Mouse (Mus musculus) forebrain, postnatal 0 days (tissue): ENCODE data around the gene Cd3eap. TPM values are rescaled to one million over a fixed set of nuclear protein-coding genes. Genes with fewer than 3 reads are reported as not detected.

Experiments
- ATAC-seq: fragments of 200-750 bp; cut with Nextera tagmentation; 2 replicates; pipeline ENCODE4 v1.8.0; 2017; ENCODE audit warnings: mild to moderate bottlenecking, moderate library complexity
- DNase-seq: peaks from one replicate; pipeline ENCODE4 v3.0.0-alpha.2; 2015
- H3K27ac ChIP-seq: fragments of 300-500 bp; sonication (generic); 2 replicates; pipeline ENCODE4 v1.5.1; 2014; ENCODE audit warnings: low read depth, mild to moderate bottlenecking, antibody characterized with exemption, low read length, moderate library complexity, mixed read lengths
- H3K27me3 ChIP-seq: fragments of 300-500 bp; sonication (generic); 2 replicates; pipeline ENCODE4 v1.6.1; 2014; ENCODE audit warnings: mild to moderate bottlenecking, low read length, mixed read lengths; ENCODE audit not compliant: insufficient read depth
- H3K36me3 ChIP-seq: fragments of 300-500 bp; sonication (generic); 2 replicates; pipeline ENCODE4 v1.6.1; 2014; ENCODE audit warnings: mild to moderate bottlenecking, moderate library complexity; ENCODE audit not compliant: insufficient read depth
- H3K4me1 ChIP-seq: fragments of 300-500 bp; sonication (generic); 2 replicates; pipeline ENCODE4 v1.6.1; 2014; ENCODE audit warnings: antibody characterized with exemption; ENCODE audit not compliant: insufficient read depth
- H3K4me2 ChIP-seq: fragments of 300-500 bp; sonication (generic); 2 replicates; pipeline ENCODE4 v1.6.1; 2014; ENCODE audit warnings: low read depth, mild to moderate bottlenecking, moderate library complexity
- H3K4me3 ChIP-seq: fragments of 300-500 bp; sonication (generic); 2 replicates; pipeline ENCODE4 v1.5.1; 2014; ENCODE audit warnings: low read depth, low read length, mixed read lengths
- H3K9ac ChIP-seq: fragments of 300-500 bp; sonication (generic); 2 replicates; pipeline ENCODE4 v1.6.1; 2014; ENCODE audit warnings: mild to moderate bottlenecking
- H3K9me3 ChIP-seq: fragments of 300-500 bp; sonication (generic); 2 replicates; pipeline ENCODE4 v1.6.1; 2016; ENCODE audit warnings: low read length
- CTCF ChIP-seq: sonication (generic); IDR thresholded peaks from 2 replicates; pipeline ENCODE4 v1.5.1; 2016; ENCODE audit warnings: antibody characterized with exemption, control low read depth, low read depth
- WGBS: fragments of 180-500 bp; shearing (Covaris S2); extraction: QIAGEN DNeasy Blood & Tissue Kit; methylation state at CpG from one replicate; pipeline ENCODE4 v1.1.7; 2014; 5-methylcytosine and 5-hydroxymethylcytosine counted together
- microRNA counts: library from miRNA; unstranded; fragments of <30 nt; microRNA quantifications from one replicate; lab custom pipeline; 2015
- microRNA-seq, 2 experiments: library from miRNA; unstranded; fragments of <30 nt; microRNA quantifications; one replicate each; pipeline ENCODE4; 2016
- polyA plus RNA-seq: library from polyadenylated mRNA; unstranded; fragments of >200 nt; fragmentation: Nextera tagmentation; extraction: Ambion mirVana; gene quantifications from 2 replicates; pipeline ENCODE4 v1.2.1, GENCODE M21; 2015
- total RNA-seq: library from RNA; depleted of rRNA; stranded (reverse); fragments of >200 nt; gene quantifications from 2 replicates; pipeline ENCODE4 v1.2.3, GENCODE M21; 2014; rRNA removed

Cd3eap gene
- total and polyA plus RNA-seq, 2 experiments from 2014 or later, result 12.1 to 21.6 TPM

DNA sequence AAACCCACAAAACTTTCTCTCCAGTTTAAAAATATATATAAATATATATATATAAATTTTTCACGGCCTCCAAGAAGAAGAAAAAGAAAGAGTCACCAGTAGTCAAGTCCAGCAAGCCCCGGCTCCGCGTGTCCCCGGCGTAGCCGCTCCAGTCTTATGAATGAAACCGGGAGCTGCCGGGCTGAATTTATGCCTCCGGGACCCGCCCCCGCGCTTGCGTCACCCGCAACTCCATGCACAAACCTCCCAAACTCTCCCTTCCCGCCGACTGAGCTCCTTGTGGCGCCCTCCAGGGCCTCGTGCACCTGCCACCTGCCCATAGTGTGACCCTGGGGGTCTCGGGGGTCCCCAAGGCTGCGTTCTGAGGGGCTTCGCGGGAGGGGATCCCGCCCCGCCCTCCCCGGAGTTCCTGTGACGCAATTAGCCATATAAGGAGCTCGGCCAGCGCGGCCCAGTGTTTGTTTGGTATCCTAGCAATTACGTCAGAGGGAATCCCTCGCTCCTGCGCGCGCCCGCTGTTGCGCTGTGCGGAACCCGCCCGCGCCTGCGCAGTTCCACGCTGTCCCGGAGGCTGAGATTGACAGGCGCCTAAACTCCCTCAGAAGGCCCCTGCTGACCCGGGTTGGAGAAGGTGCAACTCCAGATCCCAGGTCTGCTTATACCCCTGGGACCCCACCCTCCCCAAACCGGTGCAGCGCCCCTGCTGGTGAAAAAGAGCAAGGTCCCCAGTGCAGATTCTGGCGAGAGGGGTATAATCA lies 49.2 kb downstream of the Cd3eap start, which contains the start of gene Fosb:
TSS of gene Fosb (minus strand) at position 168 of the 758 bp plus-strand sequence.
- ATAC-seq, result peak; percentile 87
- Histone ChIP-seq H3K4me3 (peak within 1 kb of the TSS; percentile 60), H3K4me1 (peaks cover 4% of the 10 kb centered on the region), H3K4me2 (peak within 1 kb of the TSS; percentile 94), H3K36me3 (no peaks in the 10 kb centered on the region), H3K27me3 (peaks cover 23% of the 10 kb centered on the region), H3K27ac (no peak within 1 kb of the TSS), H3K9ac (peak within 1 kb of the TSS; percentile 45), H3K9me3 (no peaks in the 10 kb centered on the region)
- peak; percentile 98 for DNase-seq
- TF ChIP-seq CTCF, result peak; percentile 65
- WGBS, result 3% methylated on average over 48 of the region's 49 CpGs

- WGBS, result 2% methylated on average over 48 of the region's 48 CpGs
- no peak overlapping the region for H3K9ac ChIP-seq
- DNase-seq (no peak), ATAC-seq (no peak)
- TF ChIP-seq CTCF, result no peak
- peak overlapping the region; percentile 94 for H3K4me2 ChIP-seq
- no peaks in the 10 kb centered on the region for H3K9me3 ChIP-seq
- H3K36me3 ChIP-seq, result no peaks in the 10 kb centered on the region
- H3K27ac ChIP-seq, result no peak overlapping the region
- peaks cover 10% of the 10 kb centered on the region for H3K4me1 ChIP-seq
- H3K4me3 ChIP-seq, result peak overlapping the region; percentile 60
- peaks cover 24% of the 10 kb centered on the region for H3K27me3 ChIP-seq
Observed at GRCm38 (mm10) chr7:19309278-19309883, 49.9 kb downstream of the Cd3eap start.

DNA sequence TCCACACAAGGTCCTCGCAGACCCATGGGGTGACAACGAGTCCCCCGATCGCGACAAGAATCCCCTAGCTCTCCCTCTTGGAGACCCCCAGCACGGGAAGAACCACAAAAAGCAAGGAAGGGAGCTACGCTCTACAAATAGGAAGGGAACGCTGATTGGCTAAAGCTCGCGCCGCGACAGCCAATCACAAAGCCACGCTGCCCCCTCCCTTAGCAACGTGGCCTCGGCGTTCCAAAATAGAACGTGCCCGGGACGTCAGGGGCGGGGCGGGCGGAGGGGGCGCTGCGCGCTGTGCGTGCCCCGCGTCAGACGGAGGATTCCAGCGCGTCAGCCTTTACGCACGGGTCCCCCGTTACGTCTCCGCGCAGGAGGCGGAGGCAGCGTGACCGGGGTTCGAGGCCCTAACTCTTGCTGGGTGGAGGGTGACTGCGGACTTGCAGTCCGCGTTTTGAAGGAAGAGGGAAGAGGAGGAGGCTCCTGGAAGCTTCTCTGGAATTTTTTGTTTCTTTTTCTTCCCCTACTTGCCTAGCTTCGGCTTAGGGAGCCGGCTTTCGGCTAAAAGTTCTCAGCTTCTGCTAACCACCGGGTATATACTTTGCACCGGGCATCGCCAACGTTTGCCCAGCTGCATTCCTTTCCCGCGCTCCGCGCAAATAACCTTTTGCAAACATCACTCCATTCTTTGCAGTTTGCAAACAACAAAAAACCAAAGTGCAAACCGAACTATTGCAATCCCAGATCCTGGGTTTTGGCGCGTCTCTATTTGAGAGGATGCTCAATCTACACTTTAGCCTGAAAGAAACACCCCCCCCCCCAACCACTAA lies 50.6 kb downstream of the Cd3eap start:
- Histone ChIP-seq H3K4me2 (peak overlapping the region; percentile 94), H3K27me3 (peaks cover 24% of the 10 kb centered on the region), H3K4me3 (peak overlapping the region; percentile 60), H3K4me1 (peaks cover 11% of the 10 kb centered on the region), H3K36me3 (no peaks in the 10 kb centered on the region), H3K27ac (peak overlapping the region; percentile 60; the same call in 1 of the 2 replicates), H3K9me3 (no peaks in the 10 kb centered on the region), H3K9ac (peak overlapping the region; percentile 53)
- peak; percentile 57 for TF ChIP-seq CTCF
- DNase-seq (peak; percentile 98), ATAC-seq (peak; percentile 94)
- WGBS, result under 1% methylated on average over 57 of the region's 58 CpGs

DNA sequence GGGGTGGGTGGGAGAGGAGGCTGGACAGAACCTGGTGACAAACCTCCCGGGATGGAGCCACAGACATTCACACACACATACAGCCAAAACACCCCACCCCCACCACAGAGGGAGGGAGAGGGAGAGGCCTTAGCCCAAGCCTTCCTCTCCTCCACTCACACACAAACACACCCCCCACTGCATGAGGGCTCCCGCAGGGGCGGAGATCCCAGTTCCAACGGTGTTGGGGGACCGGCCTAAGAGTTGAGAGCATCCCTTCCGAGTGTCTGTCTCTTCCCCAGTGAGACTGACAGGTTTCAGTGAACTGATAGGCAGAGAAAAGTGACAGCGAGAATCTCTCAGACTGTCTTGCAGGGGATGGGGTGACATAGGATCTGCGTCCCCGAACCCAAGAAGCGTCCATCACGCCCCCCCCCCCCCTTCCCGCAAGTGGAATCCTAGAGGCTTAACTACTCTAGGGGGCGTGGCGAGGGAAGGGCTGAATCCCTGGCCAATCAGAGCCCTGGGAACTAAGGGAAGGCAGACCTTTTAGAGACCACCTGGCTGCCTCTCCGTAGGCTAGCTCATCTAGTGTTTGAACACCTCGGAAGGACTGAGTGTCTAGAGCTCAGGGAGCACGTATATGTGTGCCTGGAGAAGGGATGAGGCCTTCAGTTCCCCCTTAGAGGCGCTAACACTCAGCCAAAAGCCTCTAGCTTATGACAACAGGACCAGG lies 51.4 kb downstream of the Cd3eap start:
- ATAC-seq (peak; percentile 67), DNase-seq (peak; percentile 80)
- WGBS, result 6% methylated on average over 18 of the region's 18 CpGs
- TF ChIP-seq CTCF, result no peak
- Histone ChIP-seq H3K27me3 (peaks cover 24% of the 10 kb centered on the region), H3K27ac (peak overlapping the region; percentile 60; the same call in 1 of the 2 replicates), H3K4me2 (peak overlapping the region; percentile 94), H3K4me1 (peaks cover 11% of the 10 kb centered on the region), H3K4me3 (peak overlapping the region; percentile 60), H3K9me3 (no peaks in the 10 kb centered on the region), H3K36me3 (no peaks in the 10 kb centered on the region), H3K9ac (peak overlapping the region; percentile 53)

GRCm38 (mm10) chr7:19306819-19307738 lies 52.2 kb downstream of the Cd3eap start:
- Histone ChIP-seq H3K27ac (no peak overlapping the region), H3K9ac (no peak overlapping the region), H3K27me3 (peaks cover 24% of the 10 kb centered on the region), H3K4me1 (peaks cover 11% of the 10 kb centered on the region), H3K4me2 (peak overlapping the region; percentile 94; the same call in 1 of the 2 replicates), H3K36me3 (no peaks in the 10 kb centered on the region), H3K9me3 (no peaks in the 10 kb centered on the region), H3K4me3 (no peak overlapping the region)
- DNase-seq (no peak), ATAC-seq (no peak)
- 70% methylated on average over 25 of the region's 25 CpGs for WGBS
- no peak for TF ChIP-seq CTCF

MicroRNA genes within 50 kb of the gene (microRNA counts, 519-probe panel; counts per million panel counts)
- not detected for microRNA mmu-miR-343 (lab: Ali Mortazavi, UCI)

Small RNA genes within 50 kb of the gene (microRNA-seq; reads per million reads assigned to microRNA genes)
- 0 reads per million in 2 experiments for gene Mir343

Other genes starting within 250 kb of the Cd3eap start
- gene Gm4969, start 241.1 kb downstream of the Cd3eap start, total RNA-seq, result 5.3 and 8.9 TPM in 2 replicates
- 8.3 and 10.6 TPM in 2 replicates for gene Gm4969, start 241.1 kb downstream of the Cd3eap start, polyA plus RNA-seq
- gene Fbxo46, start 239.6 kb downstream of the Cd3eap start, total RNA-seq, result 19.8 and 22.8 TPM in 2 replicates
- 8.4 and 11.9 TPM in 2 replicates for gene Fbxo46, start 239.6 kb downstream of the Cd3eap start, polyA plus RNA-seq
- 12.3 and 14.4 TPM in 2 replicates for gene Qpctl, start 210.2 kb downstream of the Cd3eap start, total RNA-seq
- gene Qpctl, start 210.2 kb downstream of the Cd3eap start, polyA plus RNA-seq, result 19.8 and 23.3 TPM in 2 replicates
- 50.0 and 88.1 TPM in 2 replicates for gene Snrpd2, start 209.8 kb downstream of the Cd3eap start, total RNA-seq
- gene Snrpd2, start 209.8 kb downstream of the Cd3eap start, polyA plus RNA-seq, result 124 and 172 TPM in 2 replicates
- 16.9 and 20.2 TPM in 2 replicates for gene Gipr, start 193.4 kb downstream of the Cd3eap start, total RNA-seq
- 5.3 and 8.0 TPM in 2 replicates for gene Gipr, start 193.4 kb downstream of the Cd3eap start, polyA plus RNA-seq
- gene Eml2, start 183.1 kb downstream of the Cd3eap start, total RNA-seq, result 63.6 and 64.8 TPM in 2 replicates
- gene Eml2, start 183.1 kb downstream of the Cd3eap start, polyA plus RNA-seq, result 7.9 and 9.9 TPM in 2 replicates
- 2.2 and 2.5 TPM in 2 replicates for gene Gpr4, start 146.9 kb downstream of the Cd3eap start, total RNA-seq
- 5.9 and 6.0 TPM in 2 replicates for gene Gpr4, start 146.9 kb downstream of the Cd3eap start, polyA plus RNA-seq
- 32.2 and 34.4 TPM in 2 replicates for gene Opa3, start 131.1 kb downstream of the Cd3eap start, total RNA-seq
- gene Opa3, start 131.1 kb downstream of the Cd3eap start, polyA plus RNA-seq, result 35.1 and 35.8 TPM in 2 replicates
- gene Vasp, start 87.7 kb downstream of the Cd3eap start, total RNA-seq, result 40.6 and 45.9 TPM in 2 replicates
- gene Vasp, start 87.7 kb downstream of the Cd3eap start, polyA plus RNA-seq, result 30.0 and 30.6 TPM in 2 replicates
- gene Ppm1n, start 79.4 kb downstream of the Cd3eap start, total RNA-seq, result 2.3 and 3.2 TPM in 2 replicates
- gene Ppm1n, start 79.4 kb downstream of the Cd3eap start, polyA plus RNA-seq, result 0.69 and 1.1 TPM in 2 replicates
- 154 and 163 TPM in 2 replicates for gene Rtn2, start 76.9 kb downstream of the Cd3eap start, total RNA-seq
- 126 and 136 TPM in 2 replicates for gene Rtn2, start 76.9 kb downstream of the Cd3eap start, polyA plus RNA-seq
- 1.6 and 5.1 TPM in 2 replicates for gene Fosb, start 49.4 kb downstream of the Cd3eap start, total RNA-seq
- gene Fosb, start 49.4 kb downstream of the Cd3eap start, polyA plus RNA-seq, result 0.28 and 0.36 TPM in 2 replicates
- gene Ercc1, start 14.7 kb downstream of the Cd3eap start, total RNA-seq, result 56.6 and 73.6 TPM in 2 replicates
- 80.5 and 81.0 TPM in 2 replicates for gene Ercc1, start 14.7 kb downstream of the Cd3eap start, polyA plus RNA-seq
- 0.76 and 1.2 TPM in 2 replicates for gene Ppp1r13l, start 266 bp upstream of the Cd3eap start, total RNA-seq
- gene Ppp1r13l, start 266 bp upstream of the Cd3eap start, polyA plus RNA-seq, result 2.0 and 2.1 TPM in 2 replicates
- gene Ercc2, start 22.5 kb upstream of the Cd3eap start, total RNA-seq, result 47.7 and 58.2 TPM in 2 replicates
- 17.9 and 21.8 TPM in 2 replicates for gene Ercc2, start 22.5 kb upstream of the Cd3eap start, polyA plus RNA-seq
- 2.2 and 3.0 TPM in 2 replicates for gene Klc3, start 44.6 kb upstream of the Cd3eap start, total RNA-seq
- 2.1 and 2.9 TPM in 2 replicates for gene Klc3, start 44.6 kb upstream of the Cd3eap start, polyA plus RNA-seq
- gene Ckm, start 45.3 kb upstream of the Cd3eap start, total RNA-seq, result 0.48 and 4.2 TPM in 2 replicates
- gene Ckm, start 45.3 kb upstream of the Cd3eap start, polyA plus RNA-seq, result not detected in 2 replicates
- gene Mark4, start 99.3 kb upstream of the Cd3eap start, total RNA-seq, result 46.7 and 47.1 TPM in 2 replicates
- 16.1 and 21.0 TPM in 2 replicates for gene Mark4, start 99.3 kb upstream of the Cd3eap start, polyA plus RNA-seq
- gene Exoc3l2, start 103.8 kb upstream of the Cd3eap start, total RNA-seq, result 0.14 and 0.23 TPM in 2 replicates
- gene Exoc3l2, start 103.8 kb upstream of the Cd3eap start, polyA plus RNA-seq, result 0.36 and 0.38 TPM in 2 replicates
- 17.3 and 17.8 TPM in 2 replicates for gene Bloc1s3, start 148.9 kb upstream of the Cd3eap start, total RNA-seq
- 4.5 and 5.1 TPM in 2 replicates for gene Bloc1s3, start 148.9 kb upstream of the Cd3eap start, polyA plus RNA-seq
- gene Trappc6a, start 148.9 kb upstream of the Cd3eap start, total RNA-seq, result 28.5 and 28.8 TPM in 2 replicates
- gene Trappc6a, start 148.9 kb upstream of the Cd3eap start, polyA plus RNA-seq, result 38.7 and 38.8 TPM in 2 replicates
- 2.0 and 3.4 TPM in 2 replicates for gene Nkpd1, start 158.4 kb upstream of the Cd3eap start, total RNA-seq
- gene Nkpd1, start 158.4 kb upstream of the Cd3eap start, polyA plus RNA-seq, result 1.1 and 2.3 TPM in 2 replicates
- gene Ppp1r37, start 203.6 kb upstream of the Cd3eap start, total RNA-seq, result 86.4 and 87.8 TPM in 2 replicates
- 23.4 and 27.2 TPM in 2 replicates for gene Ppp1r37, start 203.6 kb upstream of the Cd3eap start, polyA plus RNA-seq
- gene Zfp296, start 217.8 kb upstream of the Cd3eap start, total RNA-seq, result 0.31 and 1.2 TPM in 2 replicates
- gene Zfp296, start 217.8 kb upstream of the Cd3eap start, polyA plus RNA-seq, result 0.09 and 0.16 TPM in 2 replicates
- gene Gemin7, start 218.1 kb upstream of the Cd3eap start, total RNA-seq, result 38.2 and 56.4 TPM in 2 replicates
- 145 and 148 TPM in 2 replicates for gene Gemin7, start 218.1 kb upstream of the Cd3eap start, polyA plus RNA-seq
- 56.0 and 89.0 TPM in 2 replicates for gene Clasrp, start 245.0 kb upstream of the Cd3eap start, total RNA-seq
- gene Clasrp, start 245.0 kb upstream of the Cd3eap start, polyA plus RNA-seq, result 50.1 and 56.8 TPM in 2 replicates